Mouse (Mus musculus): Measurements from ENCODE around the gene Susd2. TPM values are rescaled to one million over a fixed set of nuclear protein-coding genes. Genes with fewer than 3 reads are reported as not detected.

The Susd2 gene
- polyA plus RNA-seq (2015; fragmentation: Nextera tagmentation; extraction: Ambion mirVana): 3.8 and 3.9 TPM in 2 replicates

DNA sequence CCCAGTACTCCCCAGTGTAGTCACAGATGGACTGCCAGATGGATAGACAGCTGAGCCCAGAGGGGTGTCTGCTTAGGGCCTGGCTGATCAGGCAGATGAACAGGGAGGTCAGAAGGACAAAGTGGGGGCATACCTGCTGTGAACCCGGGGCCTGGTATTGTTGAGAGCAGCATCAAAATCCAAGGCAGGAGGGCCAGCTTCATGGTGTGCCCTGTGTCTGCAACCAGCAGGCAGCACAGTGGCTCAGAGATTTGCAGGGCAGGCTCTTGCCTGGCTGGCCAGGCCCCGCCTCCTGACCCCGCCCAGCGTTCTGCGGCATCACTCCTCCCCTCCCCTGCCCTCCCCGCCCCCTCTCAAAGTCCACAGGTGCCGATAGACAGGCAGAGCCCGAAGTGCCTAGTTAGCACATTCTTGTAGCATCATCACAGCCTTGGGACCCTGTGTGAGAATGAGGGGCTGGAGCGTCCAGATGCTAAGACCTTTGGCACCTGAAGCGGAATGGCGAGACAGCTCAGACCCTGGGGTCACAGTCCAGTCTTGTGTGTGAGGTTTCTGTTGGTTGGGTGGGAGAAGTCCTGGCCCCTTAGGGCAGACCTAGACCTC is at the start of gene Susd2:
Gene Susd2, minus strand, starts transcription at position 268 of the 603 bp plus-strand sequence.

DNA sequence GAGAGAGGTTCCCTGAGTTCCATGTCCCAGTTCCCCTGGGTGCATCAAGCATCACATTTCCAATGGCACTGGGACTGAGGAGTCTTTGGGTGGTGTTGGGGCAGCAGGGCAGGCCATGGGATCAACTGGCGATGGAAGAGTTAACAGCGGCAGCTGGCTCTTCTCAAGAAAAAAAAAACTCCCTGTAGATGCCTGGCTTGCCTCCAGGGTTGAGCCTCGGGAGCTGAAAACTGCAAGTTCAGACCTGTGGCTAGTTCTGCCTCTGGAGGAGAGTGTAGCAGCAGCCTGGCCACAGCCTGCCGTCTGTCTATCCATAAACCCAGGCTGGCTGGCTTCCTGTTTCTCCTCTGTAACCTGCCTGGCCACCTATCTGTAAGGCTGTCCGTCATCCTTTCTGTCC is 54.7 kb downstream of the Susd2 start, which contains the start of gene Ggt5:
Gene Ggt5, plus strand, starts transcription at position 212 of the 400 bp plus-strand sequence.

Other genes with a start within 250 kb of the Susd2 start
- 0.18 and 0.36 TPM in 2 replicates for gene Upb1, start 242.9 kb downstream of the Susd2 start, polyA plus RNA-seq (2015; fragmentation: Nextera tagmentation; extraction: Ambion mirVana)
- 113 and 129 TPM in 2 replicates for gene Snrpd3, start 126.5 kb downstream of the Susd2 start, polyA plus RNA-seq (2015; fragmentation: Nextera tagmentation; extraction: Ambion mirVana)
- 47.0 and 51.2 TPM in 2 replicates for gene Gucd1, start 126.0 kb downstream of the Susd2 start, polyA plus RNA-seq (2015; fragmentation: Nextera tagmentation; extraction: Ambion mirVana)
- 0.46 and 0.49 TPM in 2 replicates for gene Lrrc75b, start 83.7 kb downstream of the Susd2 start, polyA plus RNA-seq (2015; fragmentation: Nextera tagmentation; extraction: Ambion mirVana)
- gene Ggt1, start 82.4 kb downstream of the Susd2 start, polyA plus RNA-seq (2015; fragmentation: Nextera tagmentation; extraction: Ambion mirVana): 0.85 and 1.6 TPM in 2 replicates
- 5.1 and 8.3 TPM in 2 replicates for gene Ggt5, start 54.7 kb downstream of the Susd2 start, polyA plus RNA-seq (2015; fragmentation: Nextera tagmentation; extraction: Ambion mirVana)
- 26.2 and 30.1 TPM in 2 replicates for gene Cabin1, start 120.3 kb upstream of the Susd2 start, polyA plus RNA-seq (2015; fragmentation: Nextera tagmentation; extraction: Ambion mirVana)
- gene Ddt, start 129.4 kb upstream of the Susd2 start, polyA plus RNA-seq (2015; fragmentation: Nextera tagmentation; extraction: Ambion mirVana): 18.3 and 25.7 TPM in 2 replicates
- not detected in 2 replicates for gene Gm20441, start 136.9 kb upstream of the Susd2 start, polyA plus RNA-seq (2015; fragmentation: Nextera tagmentation; extraction: Ambion mirVana)
- gene Gstt3, start 137.4 kb upstream of the Susd2 start, polyA plus RNA-seq (2015; fragmentation: Nextera tagmentation; extraction: Ambion mirVana): 2.4 and 3.0 TPM in 2 replicates
- 6.4 and 7.5 TPM in 2 replicates for gene Gstt1, start 154.6 kb upstream of the Susd2 start, polyA plus RNA-seq (2015; fragmentation: Nextera tagmentation; extraction: Ambion mirVana)
- not detected in 2 replicates for gene Gstt4, start 178.5 kb upstream of the Susd2 start, polyA plus RNA-seq (2015; fragmentation: Nextera tagmentation; extraction: Ambion mirVana)
- 16.2 and 20.3 TPM in 2 replicates for gene Gstt2, start 193.4 kb upstream of the Susd2 start, polyA plus RNA-seq (2015; fragmentation: Nextera tagmentation; extraction: Ambion mirVana)
- gene Mif, start 216.2 kb upstream of the Susd2 start, polyA plus RNA-seq (2015; fragmentation: Nextera tagmentation; extraction: Ambion mirVana): 666 and 688 TPM in 2 replicates
- 0.67 and 1.0 TPM in 2 replicates for gene Derl3, start 249.4 kb upstream of the Susd2 start, polyA plus RNA-seq (2015; fragmentation: Nextera tagmentation; extraction: Ambion mirVana)